Mouse (Mus musculus): ENCODE data around the gene Snx9. TPM values are rescaled to one million over a fixed set of nuclear protein-coding genes. Genes with fewer than 3 reads are reported as not detected.

Gene Snx9
- total RNA-seq, 2 experiments from 2014 or later, result 21.4 to 22.6 TPM

GRCm38 (mm10) chr17:5805151-5805834, 35.8 kb upstream of the Snx9 start:
- no peak for DNase-seq
- intact Hi-C loops (cut with DNase I), result no loop called here

GRCm38 (mm10) chr17:5805935-5806334, 35.2 kb upstream of the Snx9 start:
- intact Hi-C loops (cut with DNase I), result no loop called here
- DNase-seq, result peak; percentile 41 to 50

DNA sequence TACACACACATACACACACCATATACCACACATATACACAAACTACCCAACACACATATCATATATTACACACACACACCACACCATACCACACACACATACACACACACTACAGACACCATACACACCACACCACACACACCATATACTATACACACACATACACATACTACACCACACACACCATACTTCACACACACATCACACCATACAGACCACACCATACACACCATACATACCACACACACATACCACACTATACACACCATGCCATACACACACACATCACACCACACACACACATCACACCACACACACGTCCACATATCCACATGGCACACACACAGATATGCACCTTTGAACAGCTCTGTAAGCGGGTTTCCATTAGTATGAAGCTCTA, 34.3 kb upstream of the Snx9 start:
- intact Hi-C loops (cut with DNase I), result no loop called here

DNA sequence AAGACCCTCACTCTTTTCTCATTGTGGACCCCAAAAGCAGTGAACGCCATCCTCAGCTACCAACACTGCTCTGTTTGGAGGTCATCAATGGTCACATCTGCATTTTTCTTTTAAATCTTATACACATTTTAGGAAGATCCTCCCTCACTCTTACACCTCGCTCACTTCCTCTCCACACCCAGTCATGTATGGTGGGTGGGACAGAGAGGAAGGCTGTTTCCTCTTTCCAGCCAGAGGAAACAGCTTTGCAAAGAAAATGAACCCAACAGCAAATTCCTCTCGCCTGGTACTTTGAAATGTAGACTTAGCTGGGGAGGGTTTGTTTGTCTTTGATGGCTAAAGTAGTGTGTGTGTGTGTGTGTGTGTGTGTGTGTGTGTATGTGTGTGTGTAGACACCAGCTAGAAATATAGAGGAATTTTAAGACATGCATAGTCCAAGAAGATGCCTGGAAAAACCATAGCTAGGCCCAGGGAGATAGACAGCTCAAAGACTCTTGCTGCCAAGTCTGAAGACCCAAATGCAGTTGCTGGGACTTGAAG, 33.2 kb upstream of the Snx9 start:
- intact Hi-C loops (cut with DNase I), result no loop called here
- DNase-seq, result peak in 1 of 2 experiments; percentile 4

More for the DNA sequence above, 34.3 kb upstream of the Snx9 start:
- DNase-seq, result no peak

GRCm38 (mm10) chr17:5813863-5814640, 27.1 kb upstream of the Snx9 start:
- intact Hi-C loops (cut with DNase I), result no loop called here
- no peak for DNase-seq

DNA sequence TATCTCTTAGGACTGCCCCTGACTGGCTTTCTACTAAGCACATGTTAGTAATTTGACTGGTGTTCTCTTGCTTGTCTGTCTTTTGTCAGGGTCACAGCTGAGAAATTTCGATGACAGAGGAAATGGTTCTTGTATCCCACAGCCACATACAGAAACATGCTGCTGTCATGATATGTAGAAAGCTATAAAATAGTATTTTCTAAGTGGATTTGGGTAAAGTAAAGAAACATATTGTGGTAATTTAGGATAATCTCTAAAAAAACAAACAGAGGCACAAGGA, 26.5 kb upstream of the Snx9 start:
- no peak for DNase-seq
- intact Hi-C loops (cut with DNase I), result no loop called here

DNA sequence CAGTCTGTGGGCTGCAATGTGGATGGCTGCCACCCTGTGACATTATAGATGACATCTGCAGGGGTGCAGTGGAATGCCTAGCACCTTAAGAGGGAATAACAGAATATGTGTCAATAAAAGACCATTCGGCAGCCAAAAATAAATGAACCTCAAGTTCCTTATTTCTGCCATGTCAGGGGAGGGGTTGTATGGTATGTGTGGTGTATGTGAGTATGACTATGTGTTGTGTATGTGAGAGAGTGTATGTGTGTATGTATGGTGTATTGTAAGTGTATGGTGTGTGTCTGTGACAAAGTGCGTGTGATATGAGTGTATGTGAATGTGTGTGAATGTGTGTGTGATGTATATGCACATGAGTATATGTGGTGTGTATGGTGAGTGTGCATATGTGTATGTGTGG, 23.3 kb upstream of the Snx9 start:
- intact Hi-C loops (cut with DNase I), result no loop called here
- DNase-seq, result no peak

- DNase-seq, result no peak
- intact Hi-C loops (cut with DNase I), result no loop called here
Measured at GRCm38 (mm10) chr17:5819105-5819504, 22.0 kb upstream of the Snx9 start.

- DNase-seq, result no peak
- intact Hi-C loops (cut with DNase I), result no loop called here
Measured at GRCm38 (mm10) chr17:5819799-5820201, 21.3 kb upstream of the Snx9 start.

DNA sequence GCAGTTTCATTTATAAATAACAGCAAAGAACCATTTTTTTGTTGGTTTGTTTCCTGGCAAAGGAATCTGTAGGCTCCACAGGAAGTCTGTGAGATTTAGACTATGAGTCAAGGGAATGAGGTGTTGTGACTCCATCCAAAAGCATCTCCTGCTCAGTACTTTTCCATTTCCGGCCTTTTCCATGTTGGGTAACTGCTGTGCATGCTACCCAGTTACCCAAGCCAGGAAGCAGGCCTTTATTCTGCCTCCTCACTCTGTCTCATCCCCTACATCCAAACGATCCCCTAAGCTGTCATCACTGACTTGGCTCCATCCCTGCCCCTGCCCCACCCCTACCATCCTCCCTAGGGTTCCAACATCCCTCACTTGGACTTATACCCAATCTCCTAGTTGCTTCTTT, 18.6 kb upstream of the Snx9 start:
- intact Hi-C loops (cut with DNase I), result no loop called here
- DNase-seq, result no peak

DNA sequence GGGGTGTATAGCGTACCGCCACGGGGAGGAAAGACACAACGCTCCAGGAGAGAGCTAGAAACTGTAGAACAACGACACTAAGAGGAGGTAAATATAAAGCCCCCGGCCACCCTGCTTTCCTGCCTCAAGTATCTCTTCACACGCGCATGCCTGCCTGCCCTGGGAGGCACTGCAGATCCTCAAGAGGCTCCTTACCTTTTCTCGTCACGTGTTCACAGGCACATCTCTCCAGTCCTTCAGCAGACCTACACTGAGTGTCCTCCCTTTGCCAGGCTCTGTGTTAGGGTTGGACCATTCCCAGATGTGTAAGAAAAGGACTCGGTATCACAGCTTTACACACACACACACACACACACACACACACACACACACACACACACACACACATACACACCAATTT, 18.1 kb upstream of the Snx9 start:
- intact Hi-C loops (cut with DNase I), result no loop called here
- DNase-seq, result no peak

GRCm38 (mm10) chr17:5827836-5828582, 13.1 kb upstream of the Snx9 start:
- DNase-seq, result no peak
- intact Hi-C loops (cut with DNase I), result no loop called here

GRCm38 (mm10) chr17:5828583-5828836, 12.6 kb upstream of the Snx9 start:
- DNase-seq, result no peak
- intact Hi-C loops (cut with DNase I), result no loop called here

GRCm38 (mm10) chr17:5828944-5829343, 12.2 kb upstream of the Snx9 start:
- DNase-seq, result no peak
- intact Hi-C loops (cut with DNase I), result no loop called here

- intact Hi-C loops (cut with DNase I), result no loop called here
- DNase-seq, result no peak
Measured at GRCm38 (mm10) chr17:5829930-5830329, 11.2 kb upstream of the Snx9 start.

DNA sequence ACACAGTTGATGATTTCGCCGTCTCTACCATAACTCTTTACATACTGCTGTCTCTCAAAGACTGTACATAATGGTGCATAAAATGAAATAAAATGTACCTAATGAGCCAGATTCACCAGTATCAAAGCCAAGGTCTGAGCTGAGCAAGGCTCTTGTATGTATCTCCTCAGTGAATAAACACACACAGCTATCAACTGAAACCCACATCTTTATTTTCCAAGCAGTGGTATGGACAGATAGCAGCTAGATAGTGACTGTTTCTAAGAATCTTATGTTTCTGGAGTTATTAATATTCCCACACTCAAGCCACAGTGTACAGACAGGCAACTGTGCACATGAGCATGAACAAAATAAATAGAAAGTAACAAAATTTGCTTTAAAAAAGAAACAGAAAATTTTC, 10.7 kb upstream of the Snx9 start:
- intact Hi-C loops (cut with DNase I), result no loop called here
- no peak for DNase-seq

DNA sequence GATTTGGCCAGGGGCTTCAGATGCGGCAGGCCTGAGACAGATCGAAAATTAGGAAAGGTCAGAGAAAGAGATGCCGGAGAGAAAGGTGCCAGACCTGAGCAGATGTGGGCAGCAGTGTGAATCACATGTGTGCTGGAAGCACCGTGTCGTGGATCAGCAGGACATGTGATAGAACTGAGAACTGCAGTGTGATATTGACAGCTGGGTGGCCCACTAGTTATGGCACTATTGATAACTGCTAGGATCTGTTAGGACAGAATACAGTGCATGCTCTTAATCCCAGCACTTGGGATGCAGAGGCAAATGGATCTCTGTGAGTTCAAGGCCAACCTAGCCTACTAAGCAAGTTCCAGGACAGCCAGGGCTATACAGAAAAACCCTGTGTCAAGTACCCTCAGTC, 10.3 kb upstream of the Snx9 start:
- intact Hi-C loops (cut with DNase I), result no loop called here
- DNase-seq, result no peak

GRCm38 (mm10) chr17:5831257-5831806, 9.8 kb upstream of the Snx9 start:
- DNase-seq, result no peak
- intact Hi-C loops (cut with DNase I), result no loop called here

DNA sequence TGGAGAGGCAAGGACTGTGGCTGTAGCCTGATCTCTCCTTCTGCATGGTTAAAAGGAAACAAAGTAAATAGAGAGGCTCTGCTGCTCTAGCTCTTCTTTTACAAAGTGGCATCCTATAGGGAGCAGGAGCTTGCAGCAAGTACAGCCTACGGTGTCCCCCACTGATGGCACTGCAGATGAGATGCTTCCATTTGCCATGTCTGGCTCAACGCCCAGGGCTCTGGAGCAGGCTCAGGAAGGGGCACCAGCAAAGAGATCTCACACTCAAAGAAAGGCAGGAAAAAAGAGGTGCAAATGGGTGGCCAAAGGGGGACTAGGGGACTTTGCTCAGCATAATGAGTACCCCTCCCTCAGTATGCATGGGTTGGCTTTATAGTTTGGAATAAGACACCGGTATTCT, 7.0 kb upstream of the Snx9 start:
- intact Hi-C loops (cut with DNase I), result no loop called here
- no peak for DNase-seq

GRCm38 (mm10) chr17:5834798-5835328, 6.3 kb upstream of the Snx9 start:
- DNase-seq, result no peak
- intact Hi-C loops (cut with DNase I), result no loop called here

DNA sequence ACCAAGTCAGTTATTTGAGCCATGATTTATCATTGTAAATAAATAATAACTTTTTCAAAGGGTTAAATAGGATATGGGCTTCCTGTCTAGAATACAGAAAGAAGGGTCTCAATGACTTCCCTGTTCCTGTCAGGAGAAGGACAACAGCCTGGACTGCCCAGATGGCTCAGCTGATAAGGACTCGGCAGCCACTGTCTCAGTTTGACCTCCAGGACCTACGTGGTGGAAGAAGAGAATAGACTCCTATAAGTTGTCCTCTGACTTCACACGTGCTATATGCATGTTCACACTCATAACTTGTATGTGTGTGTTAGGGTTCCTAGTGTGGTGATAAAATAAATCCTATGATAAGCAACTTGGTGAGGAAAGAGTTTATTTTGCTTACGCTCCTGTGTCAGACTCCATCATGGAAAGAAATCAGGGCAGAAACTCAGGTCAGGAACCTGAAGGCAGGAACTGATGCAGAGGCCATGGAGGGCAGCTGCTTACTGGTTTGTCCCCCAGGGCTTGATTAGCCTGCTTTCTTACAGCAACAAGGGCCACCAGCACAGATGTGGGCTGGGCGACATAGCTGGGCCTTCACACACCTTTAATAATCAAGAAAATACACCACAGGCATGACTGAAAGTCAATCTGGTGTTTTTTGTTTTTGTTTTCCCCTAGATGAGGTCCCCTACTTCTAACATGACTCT, 1.4 kb upstream of the Snx9 start:
- intact Hi-C loops (cut with DNase I), result loop anchor here (5.0 kb wide), 1 partner anchor 42 kb away; no protein-coding TSS in a partner anchor
- no peak for DNase-seq

Data from gastrocnemius, postnatal 36 days (tissue).